Mouse (Mus musculus) forebrain, embryonic 15.5 days (tissue): ENCODE measurements around the gene Amigo1. TPM values are rescaled to one million over a fixed set of nuclear protein-coding genes. Genes with fewer than 3 reads are reported as not detected.
A peak's percentile ranks its signal among the peaks of the same experiment; 100 is the strongest.

Experiments
- ATAC-seq: fragments of 200-750 bp; cut with Nextera tagmentation; replicated peaks from 2 replicates; pipeline ENCODE4 v1.8.0; 2017; ENCODE audit warnings: mild to moderate bottlenecking, moderate TSS enrichment, moderate library complexity
- H3K27ac ChIP-seq: fragments of 300-500 bp; sonication (generic); replicated peaks from 2 replicates; pipeline ENCODE4 v1.5.1; 2015; ENCODE audit warnings: mild to moderate bottlenecking, inconsistent platforms
- H3K27me3 ChIP-seq: fragments of 300-500 bp; sonication (generic); 2 replicates; pipeline ENCODE4 v1.6.1; 2015; ENCODE audit warnings: inconsistent platforms
- H3K36me3 ChIP-seq: fragments of 300-500 bp; sonication (generic); 2 replicates; pipeline ENCODE4 v1.6.1; 2015; ENCODE audit warnings: mild to moderate bottlenecking, inconsistent platforms
- H3K4me1 ChIP-seq: fragments of 300-500 bp; sonication (generic); 2 replicates; pipeline ENCODE4 v1.6.1; 2015; ENCODE audit warnings: inconsistent platforms
- H3K4me2 ChIP-seq: fragments of 300-500 bp; sonication (generic); replicated peaks from 2 replicates; pipeline ENCODE4 v1.6.1; 2015; ENCODE audit warnings: mild to moderate bottlenecking, inconsistent platforms
- H3K4me3 ChIP-seq: fragments of 300-500 bp; sonication (generic); 2 replicates; pipeline ENCODE4 v1.5.1; 2015; ENCODE audit warnings: mild to moderate bottlenecking, inconsistent platforms
- H3K9ac ChIP-seq: fragments of 300-500 bp; sonication (generic); replicated peaks from 2 replicates; pipeline ENCODE4 v1.6.1; 2015; ENCODE audit warnings: mild to moderate bottlenecking, inconsistent platforms
- H3K9me3 ChIP-seq: fragments of 300-500 bp; sonication (generic); 2 replicates; pipeline ENCODE4 v1.6.1; 2016; ENCODE audit warnings: inconsistent platforms
- WGBS: fragments of 180-500 bp; shearing (Covaris S2); methylation state at CpG from one replicate; pipeline ENCODE4 v1.1.7; 2015; ENCODE audit warnings: mixed read lengths; 5-methylcytosine and 5-hydroxymethylcytosine counted together
- polyA plus RNA-seq: library from polyadenylated mRNA; unstranded; fragments of >200 nt; fragmentation: Nextera tagmentation; extraction: Ambion mirVana; gene quantifications from 2 replicates; pipeline ENCODE4 v1.2.1, GENCODE M21; 2015

The Amigo1 gene
- polyA plus RNA-seq, result 9.9 and 11.7 TPM in 2 replicates

DNA sequence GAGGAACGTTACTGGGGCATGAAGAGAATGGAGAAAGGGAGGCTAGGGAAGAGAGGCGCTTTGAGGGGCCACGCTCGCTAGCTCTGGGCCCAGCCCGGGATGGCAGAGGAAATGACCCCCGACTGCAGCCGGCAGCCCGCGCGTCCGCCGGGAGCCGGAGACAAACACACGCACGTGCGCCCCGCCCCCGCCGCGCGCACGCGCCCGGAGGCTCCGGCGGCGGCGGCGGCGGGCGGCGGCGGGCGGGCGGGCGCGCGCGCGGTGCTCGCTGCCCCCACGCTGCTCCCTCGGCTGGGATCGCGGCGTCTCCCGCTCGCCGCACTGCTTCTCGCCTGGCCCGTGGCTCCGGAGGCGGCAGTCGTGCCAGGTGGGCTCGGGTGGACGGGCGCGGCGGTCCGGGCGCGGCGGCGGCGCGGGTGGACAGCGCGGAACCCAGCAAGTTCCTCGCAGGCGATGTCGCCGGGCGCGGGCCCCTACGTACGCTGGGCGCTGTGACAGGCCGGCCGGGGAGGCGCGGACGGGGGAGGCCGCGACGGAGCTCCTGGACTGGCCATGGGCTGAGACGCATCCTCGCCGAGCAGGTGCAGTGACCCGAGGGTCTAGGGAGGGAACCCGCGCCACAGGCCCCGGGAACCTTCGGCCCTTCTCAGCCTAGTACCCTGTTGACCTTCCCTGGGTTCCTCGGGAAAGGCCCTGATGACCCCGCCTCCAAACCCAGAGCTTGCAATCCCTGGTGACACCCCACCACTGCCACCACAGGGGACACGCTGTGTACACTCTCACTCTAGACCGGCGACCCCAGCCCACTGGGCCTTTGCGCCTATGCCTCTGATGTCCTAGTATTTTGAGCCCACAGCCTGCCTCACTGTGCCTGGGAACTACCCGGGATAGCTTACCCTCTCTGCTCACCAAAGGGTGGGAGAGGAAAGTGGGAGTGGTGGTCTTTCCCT lies at the start of gene Amigo1:
Amigo1 (plus strand) TSS at position 238 of the 950 bp plus-strand sequence.
- Histone ChIP-seq H3K4me1 (peaks cover 37% of the 10 kb centered on the region), H3K9ac (peak within 1 kb of the TSS; percentile 80), H3K4me3 (peak within 1 kb of the TSS; percentile 84), H3K36me3 (0 out of 2 replicates have a peak, but pooled peaks cover 6% of the 10 kb centered on the region), H3K27ac (peak within 1 kb of the TSS; percentile 38), H3K9me3 (no peaks in the 10 kb centered on the region), H3K4me2 (peak within 1 kb of the TSS; percentile 89), H3K27me3 (no peaks in the 10 kb centered on the region)
- peak; percentile 74 for ATAC-seq
- WGBS, result under 1% methylated on average over 80 of the region's 100 CpGs

DNA sequence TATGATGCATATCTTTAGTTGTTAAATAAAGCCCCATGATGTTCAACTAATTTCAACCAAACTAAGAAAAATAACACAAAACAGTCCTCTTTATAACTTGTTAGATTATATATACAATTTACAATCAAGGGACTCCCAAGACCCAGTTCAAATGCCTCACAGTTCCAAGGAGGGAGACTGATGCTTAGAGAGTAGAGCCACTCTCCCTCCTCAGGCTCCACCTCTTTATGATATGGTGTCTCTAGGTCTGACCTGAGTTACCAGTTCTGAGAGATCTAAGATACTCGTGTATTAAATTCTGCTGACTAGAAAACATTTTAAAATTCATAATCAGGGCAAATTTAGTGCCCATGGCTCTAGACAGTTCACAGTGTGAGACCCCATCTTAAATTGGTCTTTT lies 47.0 kb upstream of the Amigo1 start:
- 83% methylated on average over 1 of the region's 1 CpGs for WGBS
- Histone ChIP-seq H3K27me3 (no peaks in the 10 kb centered on the region), H3K36me3 (peaks cover 10% of the 10 kb centered on the region; the same call in 1 of the 2 replicates), H3K4me1 (peaks cover 26% of the 10 kb centered on the region), H3K4me3 (no peak overlapping the region), H3K9ac (no peak overlapping the region), H3K4me2 (no peak overlapping the region), H3K9me3 (no peaks in the 10 kb centered on the region), H3K27ac (no peak overlapping the region)
- no peak for ATAC-seq

DNA sequence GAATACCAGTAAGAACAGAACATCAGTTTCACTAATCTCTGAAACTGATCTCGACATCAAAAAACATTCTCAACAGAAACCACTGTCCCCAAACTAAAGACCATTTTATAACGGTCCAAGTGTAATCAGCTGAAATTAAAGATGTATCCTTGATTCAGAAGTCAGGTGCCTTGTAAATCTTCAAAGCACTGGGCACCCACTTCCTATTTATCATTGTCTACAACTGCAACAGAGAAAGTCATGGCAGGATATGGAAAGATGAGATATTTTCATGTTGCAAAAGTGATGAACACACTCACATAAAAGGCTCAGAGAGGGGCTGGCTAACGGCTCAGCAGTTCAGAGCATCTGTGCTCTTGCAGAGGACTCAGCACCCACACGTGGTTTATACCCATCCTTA lies 45.3 kb upstream of the Amigo1 start:
- H3K27ac ChIP-seq, result no peak overlapping the region
- H3K4me3 ChIP-seq, result no peak overlapping the region
- no peak for ATAC-seq
- peaks cover 10% of the 10 kb centered on the region; the same call in 1 of the 2 replicates for H3K36me3 ChIP-seq
- 83% methylated on average over 4 of the region's 4 CpGs for WGBS
- H3K4me2 ChIP-seq, result no peak overlapping the region
- H3K9ac ChIP-seq, result no peak overlapping the region
- H3K9me3 ChIP-seq, result no peaks in the 10 kb centered on the region
- peaks cover 33% of the 10 kb centered on the region for H3K4me1 ChIP-seq
- no peaks in the 10 kb centered on the region for H3K27me3 ChIP-seq

DNA sequence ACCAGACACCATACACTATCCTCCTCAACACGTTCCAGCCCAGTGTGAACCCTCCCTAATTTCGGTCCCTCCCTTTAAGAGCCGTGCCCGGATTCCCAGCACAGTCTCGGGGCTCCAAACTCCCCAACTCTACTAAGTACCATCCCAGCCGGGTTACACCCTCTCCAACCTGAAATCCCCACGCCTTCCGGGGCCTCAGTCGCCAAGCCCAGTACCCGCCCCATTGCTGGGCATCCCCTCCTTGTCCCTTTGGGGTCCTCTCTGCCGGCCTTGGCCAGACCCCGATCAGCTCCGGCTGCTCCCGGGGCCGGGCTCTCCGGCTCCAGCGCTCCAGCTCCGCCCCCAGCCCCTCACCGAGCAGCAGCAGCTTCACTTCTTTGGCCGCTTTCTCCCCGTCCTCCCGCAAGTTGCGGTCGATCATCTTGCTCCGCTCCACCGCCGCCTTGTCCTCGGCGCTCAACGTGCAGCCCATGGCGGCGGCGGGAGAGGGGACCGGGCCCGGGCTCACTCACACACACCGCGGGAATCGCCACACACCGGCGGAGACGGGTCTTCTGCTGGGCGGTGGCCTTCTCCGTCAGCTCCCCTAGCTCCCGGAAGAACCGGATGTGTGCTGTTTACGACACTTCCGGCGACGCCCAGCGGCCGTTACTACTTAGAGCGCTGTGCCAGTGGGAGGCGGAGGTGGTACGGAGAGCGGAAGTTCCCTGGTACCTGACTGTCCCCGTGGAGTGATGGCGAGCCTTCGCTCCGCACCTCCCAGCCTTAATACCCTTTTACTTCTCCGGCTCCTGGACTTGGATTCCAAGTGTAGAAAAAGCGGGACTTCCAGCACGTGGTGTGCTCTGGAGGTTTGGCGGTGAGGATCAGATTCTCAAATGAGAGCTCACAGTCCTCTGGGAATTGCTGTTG lies 40.3 kb upstream of the Amigo1 start, which contains the start of gene Gnai3:
Gnai3 (minus strand) TSS at position 613 of the 912 bp plus-strand sequence.
- Histone ChIP-seq H3K9ac (peak within 1 kb of the TSS; percentile 91), H3K9me3 (no peaks in the 10 kb centered on the region), H3K27ac (peak within 1 kb of the TSS; percentile 92), H3K36me3 (0 out of 2 replicates have a peak, but pooled peaks cover 3% of the 10 kb centered on the region), H3K4me3 (peak within 1 kb of the TSS; percentile 88), H3K27me3 (no peaks in the 10 kb centered on the region), H3K4me2 (peak within 1 kb of the TSS; percentile 79), H3K4me1 (peaks cover 40% of the 10 kb centered on the region)
- under 1% methylated on average over 63 of the region's 63 CpGs for WGBS
- peak; percentile 95 for ATAC-seq

DNA sequence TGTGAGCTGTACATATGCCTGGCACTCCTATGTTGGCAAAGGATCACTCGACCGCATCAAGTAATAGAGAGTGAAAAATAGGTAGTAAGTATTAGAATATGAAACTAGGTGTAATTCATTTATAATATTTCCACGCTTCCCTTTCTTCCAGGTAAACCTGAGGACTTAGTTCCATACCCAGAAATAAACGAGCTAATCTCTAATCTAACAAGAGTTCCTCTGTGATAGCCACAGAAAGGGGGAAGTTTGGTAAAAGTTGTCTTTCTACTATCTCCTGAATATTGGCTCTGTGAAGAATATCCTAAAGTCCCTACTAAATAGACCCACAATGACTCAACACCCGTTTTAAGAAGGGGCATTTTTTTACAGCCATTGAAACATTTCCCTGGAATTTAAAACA lies 39.5 kb upstream of the Amigo1 start:
- H3K9ac ChIP-seq, result peak overlapping the region; percentile 91
- H3K4me1 ChIP-seq, result peaks cover 40% of the 10 kb centered on the region
- peak overlapping the region; percentile 88 for H3K4me3 ChIP-seq
- no peaks in the 10 kb centered on the region for H3K9me3 ChIP-seq
- H3K4me2 ChIP-seq, result peak overlapping the region; percentile 79
- H3K36me3 ChIP-seq, result no peaks in the 10 kb centered on the region
- 53% methylated on average over 5 of the region's 5 CpGs for WGBS
- peak overlapping the region; percentile 92; the same call in 1 of the 2 replicates for H3K27ac ChIP-seq
- H3K27me3 ChIP-seq, result no peaks in the 10 kb centered on the region
- ATAC-seq, result no peak

DNA sequence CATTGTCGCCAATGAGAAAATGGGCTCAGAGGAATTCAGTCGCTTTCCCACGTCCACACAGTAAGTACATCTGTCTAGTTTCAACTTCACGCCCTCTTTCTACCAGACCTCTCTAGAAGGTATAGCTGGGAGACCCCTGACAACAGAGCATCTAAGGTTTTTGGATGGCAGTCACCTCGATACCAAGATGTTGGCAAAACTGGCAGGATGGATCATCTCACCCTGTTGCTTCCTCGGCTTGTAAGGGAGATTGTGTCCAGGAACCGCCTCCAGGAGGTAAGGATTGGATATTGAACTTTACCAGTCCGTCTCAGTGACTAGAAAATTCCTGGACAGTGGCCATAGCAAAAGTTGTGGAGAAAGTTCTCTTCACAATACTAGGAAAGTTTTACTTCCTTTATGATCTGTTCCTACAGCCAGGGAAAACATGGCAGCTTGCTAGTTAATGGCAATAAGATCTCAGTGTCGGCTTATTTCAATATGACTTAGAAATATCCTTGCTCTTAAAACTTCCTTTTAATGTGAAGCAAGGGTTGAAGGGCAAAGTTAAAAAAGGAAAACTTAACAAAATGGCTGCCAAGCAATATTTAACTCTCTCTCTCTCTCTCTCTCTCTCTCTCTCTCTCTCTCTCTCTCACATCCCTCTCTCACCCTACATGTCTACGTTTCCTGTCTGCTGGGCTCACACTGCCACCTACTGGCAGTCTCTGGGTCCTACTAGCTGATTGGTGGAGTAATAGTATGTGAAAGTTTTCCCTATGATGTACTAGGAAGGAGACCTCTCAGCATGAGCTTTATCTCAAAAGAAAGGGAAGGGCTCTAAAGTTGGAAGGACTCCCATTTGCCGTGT lies 38.5 kb upstream of the Amigo1 start:
- no peak overlapping the region for H3K4me3 ChIP-seq

DNA sequence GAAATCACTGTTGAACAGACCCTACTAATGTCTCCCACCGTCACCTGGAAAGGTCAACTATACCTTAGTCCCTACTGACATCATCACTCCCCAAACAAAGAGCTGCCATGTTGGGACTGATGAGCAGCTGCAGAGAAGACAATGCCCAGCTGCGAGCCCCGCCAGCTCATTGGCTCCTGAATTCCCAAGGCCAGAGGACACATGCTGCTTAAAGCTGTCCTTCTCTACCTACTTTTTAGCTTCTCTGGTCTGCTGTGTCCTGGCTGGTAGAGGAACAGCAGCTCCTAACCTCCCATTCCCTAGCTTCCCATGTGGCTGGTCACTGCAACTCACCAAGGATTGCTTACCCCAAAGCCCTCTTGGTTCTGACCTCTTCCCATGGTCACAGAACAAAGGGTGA lies 33.8 kb upstream of the Amigo1 start:
- Histone ChIP-seq H3K9ac (no peak overlapping the region), H3K9me3 (no peaks in the 10 kb centered on the region), H3K36me3 (no peaks in the 10 kb centered on the region), H3K4me2 (no peak overlapping the region), H3K4me3 (no peak overlapping the region), H3K4me1 (peaks cover 7% of the 10 kb centered on the region; the same call in 1 of the 2 replicates), H3K27ac (no peak overlapping the region), H3K27me3 (no peaks in the 10 kb centered on the region)
- ATAC-seq, result no peak
- 85% methylated on average over 3 of the region's 3 CpGs for WGBS

More for the DNA sequence above, 38.5 kb upstream of the Amigo1 start:
- WGBS, result 66% methylated on average over 11 of the region's 11 CpGs
- H3K9me3 ChIP-seq, result no peaks in the 10 kb centered on the region
- H3K4me1 ChIP-seq, result peaks cover 38% of the 10 kb centered on the region
- peak; percentile 53 for ATAC-seq
- no peak overlapping the region for H3K9ac ChIP-seq
- H3K36me3 ChIP-seq, result no peaks in the 10 kb centered on the region
- no peak overlapping the region for H3K4me2 ChIP-seq
- H3K27ac ChIP-seq, result no peak overlapping the region
- H3K27me3 ChIP-seq, result no peaks in the 10 kb centered on the region

DNA sequence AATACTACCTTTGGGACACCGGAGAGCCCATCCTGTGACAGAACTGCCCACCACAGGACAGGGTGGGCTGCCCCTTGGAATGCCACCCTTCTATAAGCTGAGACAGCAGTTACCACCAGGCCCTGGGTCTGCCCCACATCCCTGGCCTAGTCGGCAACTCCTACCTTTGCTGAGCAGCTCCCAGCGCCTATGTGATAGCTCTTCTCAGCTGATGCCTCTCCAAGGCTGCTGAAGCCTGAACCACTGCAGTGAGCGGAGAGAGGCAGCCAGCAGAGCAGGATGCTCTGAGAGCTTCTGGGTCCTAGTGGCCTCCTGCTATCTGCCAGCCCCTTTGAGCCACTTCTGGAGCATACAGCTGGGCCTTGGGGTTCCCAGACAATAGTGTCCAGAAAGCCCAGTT lies 31.5 kb upstream of the Amigo1 start, which contains the start of gene Gpr61:
Gpr61 (minus strand) TSS at position 227 of the 400 bp plus-strand sequence.
- WGBS, result 41% methylated on average over 4 of the region's 4 CpGs
- ATAC-seq, result peak; percentile 39; the same call in 1 of the 2 replicates
- H3K27me3 ChIP-seq, result no peaks in the 10 kb centered on the region
- H3K4me2 ChIP-seq, result peak within 1 kb of the TSS; percentile 20
- H3K9me3 ChIP-seq, result no peaks in the 10 kb centered on the region
- 0 out of 2 replicates have a peak within 1 kb of the TSS, but pooled peaks have one; percentile 11 for H3K9ac ChIP-seq
- peaks cover 10% of the 10 kb centered on the region for H3K4me1 ChIP-seq
- 0 out of 2 replicates have a peak within 1 kb of the TSS, but pooled peaks have one; percentile 11 for H3K27ac ChIP-seq
- H3K4me3 ChIP-seq, result peak within 1 kb of the TSS; percentile 28
- H3K36me3 ChIP-seq, result no peaks in the 10 kb centered on the region

DNA sequence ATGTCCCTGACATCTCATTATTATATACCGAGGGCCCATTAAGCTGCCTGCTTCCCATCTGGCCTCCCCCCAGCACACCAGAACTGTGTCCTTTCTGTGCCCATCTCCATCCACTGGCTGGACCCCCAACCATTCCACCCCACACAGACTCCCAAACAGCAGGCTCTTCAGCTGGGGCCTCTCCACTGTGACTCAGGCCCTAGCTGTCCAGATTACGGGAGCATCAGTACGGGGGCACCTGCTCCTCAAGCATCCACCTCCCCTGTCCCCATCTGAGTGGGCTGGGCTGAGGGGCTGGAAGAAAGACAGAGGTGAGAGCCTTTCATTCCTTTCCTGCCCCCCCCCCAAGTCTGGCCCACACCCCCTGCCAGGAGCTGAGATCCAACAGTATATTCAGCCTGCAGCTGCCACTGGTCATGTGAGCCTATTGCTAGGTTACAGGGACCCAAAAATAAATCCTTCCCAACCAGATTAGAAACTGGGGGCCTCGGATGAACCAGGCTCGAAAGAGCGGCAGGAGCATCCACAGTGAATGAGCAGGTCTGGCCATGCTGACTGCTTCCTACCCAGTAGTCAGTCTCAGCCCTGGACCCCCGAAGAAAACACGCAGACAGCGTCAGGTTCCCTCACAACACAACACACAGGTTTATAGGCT lies 27.6 kb upstream of the Amigo1 start:
- no peak overlapping the region for H3K4me3 ChIP-seq
- 48% methylated on average over 9 of the region's 9 CpGs for WGBS
- H3K36me3 ChIP-seq, result no peaks in the 10 kb centered on the region
- H3K27me3 ChIP-seq, result no peaks in the 10 kb centered on the region
- H3K27ac ChIP-seq, result peak overlapping the region; percentile 52
- H3K4me2 ChIP-seq, result no peak overlapping the region
- H3K9ac ChIP-seq, result peak overlapping the region; percentile 22; the same call in 1 of the 2 replicates
- H3K4me1 ChIP-seq, result peaks cover 10% of the 10 kb centered on the region
- peak; percentile 42; the same call in 1 of the 2 replicates for ATAC-seq
- H3K9me3 ChIP-seq, result no peaks in the 10 kb centered on the region

DNA sequence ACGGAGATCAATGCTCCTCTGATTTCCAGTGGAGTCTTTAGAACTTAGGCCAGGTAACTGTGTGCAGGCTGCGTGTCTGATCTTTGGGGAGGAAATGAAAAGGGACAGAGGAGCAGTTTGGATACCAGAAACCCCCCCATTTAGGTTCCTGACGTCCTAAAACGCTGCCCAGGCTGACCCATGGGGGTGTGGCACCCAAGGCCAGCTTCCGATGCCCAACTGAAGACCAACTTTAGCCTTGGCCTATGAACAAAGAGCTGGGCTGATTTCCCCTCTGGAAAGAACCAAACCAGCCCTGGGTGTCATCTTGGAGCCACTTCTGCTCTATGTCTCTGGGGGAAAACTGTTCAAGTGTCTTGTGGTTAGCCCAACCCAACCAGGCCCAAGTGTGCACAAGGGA lies 22.0 kb upstream of the Amigo1 start:
- Histone ChIP-seq H3K4me3 (no peak overlapping the region), H3K4me2 (no peak overlapping the region), H3K27ac (no peak overlapping the region), H3K36me3 (no peaks in the 10 kb centered on the region), H3K9me3 (no peaks in the 10 kb centered on the region), H3K27me3 (no peaks in the 10 kb centered on the region), H3K4me1 (peaks cover 29% of the 10 kb centered on the region), H3K9ac (no peak overlapping the region)
- ATAC-seq, result no peak
- WGBS, result 72% methylated on average over 5 of the region's 5 CpGs
